Mouse (Mus musculus): Measurements from ENCODE around the gene Nrxn3. TPM values are rescaled to one million over a fixed set of nuclear protein-coding genes. Genes with fewer than 3 reads are reported as not detected.

The Nrxn3 gene
- polyA plus RNA-seq, 1 experiment from 2014 or later = 4.8 TPM

GRCm38 (mm10) chr12:89653211-89653610, 930.5 kb downstream of the Nrxn3 start:
- H3K9me3 ChIP-seq = no peaks in the 10 kb centered on the region

GRCm38 (mm10) chr12:89661219-89661618, 938.5 kb downstream of the Nrxn3 start:
- no peaks in the 10 kb centered on the region for H3K36me3 ChIP-seq
- H3K9me3 ChIP-seq = no peaks in the 10 kb centered on the region
- no peaks in the 10 kb centered on the region for H3K27me3 ChIP-seq (ENCODE audit: insufficient read depth, poor library complexity, severe bottlenecking)
- no peak overlapping the region for H3K27ac ChIP-seq
- WGBS = 85% methylated on average over 3 of the region's 3 CpGs
- H3K4me1 ChIP-seq = no peaks in the 10 kb centered on the region
- DNase-seq (ENCODE audit: low spot score) = no peak
- H3K4me3 ChIP-seq = no peak overlapping the region

More at GRCm38 (mm10) chr12:89653211-89653610, 930.5 kb downstream of the Nrxn3 start:
- no peak overlapping the region for H3K27ac ChIP-seq
- no peak overlapping the region for H3K4me3 ChIP-seq
- 81% methylated on average over 2 of the region's 2 CpGs for WGBS
- no peaks in the 10 kb centered on the region for H3K27me3 ChIP-seq (ENCODE audit: insufficient read depth, poor library complexity, severe bottlenecking)
- H3K4me1 ChIP-seq = no peaks in the 10 kb centered on the region
- no peak for DNase-seq (ENCODE audit: low spot score)
- no peaks in the 10 kb centered on the region for H3K36me3 ChIP-seq

GRCm38 (mm10) chr12:89668856-89669255, 946.2 kb downstream of the Nrxn3 start:
- WGBS = 75% methylated on average over 2 of the region's 2 CpGs
- DNase-seq (ENCODE audit: low spot score) = no peak

GRCm38 (mm10) chr12:89672819-89673218, 950.1 kb downstream of the Nrxn3 start:
- DNase-seq (ENCODE audit: low spot score) = no peak
- no peaks in the 10 kb centered on the region for H3K9me3 ChIP-seq
- no peak overlapping the region for H3K4me3 ChIP-seq
- no peaks in the 10 kb centered on the region for H3K4me1 ChIP-seq
- no peaks in the 10 kb centered on the region for H3K27me3 ChIP-seq (ENCODE audit: insufficient read depth, poor library complexity, severe bottlenecking)
- 63% methylated on average over 2 of the region's 2 CpGs for WGBS
- H3K36me3 ChIP-seq = no peaks in the 10 kb centered on the region
- H3K27ac ChIP-seq = no peak overlapping the region

More at GRCm38 (mm10) chr12:89668856-89669255, 946.2 kb downstream of the Nrxn3 start:
- H3K4me3 ChIP-seq = no peak overlapping the region
- H3K4me1 ChIP-seq = no peaks in the 10 kb centered on the region
- H3K36me3 ChIP-seq = no peaks in the 10 kb centered on the region
- H3K9me3 ChIP-seq = no peaks in the 10 kb centered on the region
- H3K27ac ChIP-seq = no peak overlapping the region
- H3K27me3 ChIP-seq (ENCODE audit: insufficient read depth, poor library complexity, severe bottlenecking) = no peaks in the 10 kb centered on the region

GRCm38 (mm10) chr12:89685633-89686032, 963.0 kb downstream of the Nrxn3 start:
- no peaks in the 10 kb centered on the region for H3K36me3 ChIP-seq
- no peaks in the 10 kb centered on the region for H3K4me1 ChIP-seq
- no peak for DNase-seq (ENCODE audit: low spot score)
- H3K4me3 ChIP-seq = no peak overlapping the region
- WGBS = 88% methylated on average over 2 of the region's 2 CpGs
- no peak overlapping the region for H3K27ac ChIP-seq
- no peaks in the 10 kb centered on the region for H3K9me3 ChIP-seq
- H3K27me3 ChIP-seq (ENCODE audit: insufficient read depth, poor library complexity, severe bottlenecking) = no peaks in the 10 kb centered on the region

- Histone ChIP-seq H3K4me1 (no peaks in the 10 kb centered on the region), H3K4me3 (no peak overlapping the region), H3K27ac (no peak overlapping the region), H3K36me3 (no peaks in the 10 kb centered on the region), H3K9me3 (no peaks in the 10 kb centered on the region), H3K27me3 (ENCODE audit: insufficient read depth, poor library complexity, severe bottlenecking) (no peaks in the 10 kb centered on the region)
- no peak for DNase-seq (ENCODE audit: low spot score)
- 86% methylated on average over 7 of the region's 7 CpGs for WGBS
Observed at GRCm38 (mm10) chr12:89689086-89689485, 966.4 kb downstream of the Nrxn3 start.

- Histone ChIP-seq H3K9me3 (no peaks in the 10 kb centered on the region), H3K36me3 (no peaks in the 10 kb centered on the region), H3K4me1 (no peaks in the 10 kb centered on the region), H3K27ac (no peak overlapping the region), H3K4me3 (no peak overlapping the region), H3K27me3 (ENCODE audit: insufficient read depth, poor library complexity, severe bottlenecking) (no peaks in the 10 kb centered on the region)
- 11% methylated on average over 4 of the region's 4 CpGs for WGBS
- DNase-seq (ENCODE audit: low spot score) = no peak
Observed at GRCm38 (mm10) chr12:89699469-89699868, 976.8 kb downstream of the Nrxn3 start.

GRCm38 (mm10) chr12:89700937-89701458, 978.3 kb downstream of the Nrxn3 start:
- Histone ChIP-seq H3K4me3 (no peak overlapping the region), H3K27me3 (ENCODE audit: insufficient read depth, poor library complexity, severe bottlenecking) (no peaks in the 10 kb centered on the region), H3K4me1 (no peaks in the 10 kb centered on the region), H3K36me3 (no peaks in the 10 kb centered on the region), H3K27ac (no peak overlapping the region), H3K9me3 (no peaks in the 10 kb centered on the region)
- WGBS = 45% methylated on average over 3 of the region's 3 CpGs
- no peak for DNase-seq (ENCODE audit: low spot score)

- H3K9me3 ChIP-seq = no peaks in the 10 kb centered on the region
- no peaks in the 10 kb centered on the region for H3K27me3 ChIP-seq (ENCODE audit: insufficient read depth, poor library complexity, severe bottlenecking)
- DNase-seq (ENCODE audit: low spot score) = no peak
- H3K27ac ChIP-seq = no peak overlapping the region
- no peaks in the 10 kb centered on the region for H3K36me3 ChIP-seq
- WGBS = 65% methylated on average over 1 of the region's 1 CpGs
- no peaks in the 10 kb centered on the region for H3K4me1 ChIP-seq
- H3K4me3 ChIP-seq = no peak overlapping the region
Observed at GRCm38 (mm10) chr12:89702931-89703330, 980.3 kb downstream of the Nrxn3 start.

GRCm38 (mm10) chr12:89707913-89708312, 985.2 kb downstream of the Nrxn3 start:
- Histone ChIP-seq H3K27ac (no peak overlapping the region), H3K36me3 (no peaks in the 10 kb centered on the region), H3K4me1 (no peaks in the 10 kb centered on the region), H3K9me3 (no peaks in the 10 kb centered on the region), H3K4me3 (no peak overlapping the region), H3K27me3 (ENCODE audit: insufficient read depth, poor library complexity, severe bottlenecking) (no peaks in the 10 kb centered on the region)
- WGBS = 65% methylated on average over 4 of the region's 4 CpGs
- no peak for DNase-seq (ENCODE audit: low spot score)

GRCm38 (mm10) chr12:89710459-89710858, 987.8 kb downstream of the Nrxn3 start:
- no peak for DNase-seq (ENCODE audit: low spot score)
- Histone ChIP-seq H3K9me3 (no peaks in the 10 kb centered on the region), H3K27ac (no peak overlapping the region), H3K4me3 (no peak overlapping the region), H3K4me1 (no peaks in the 10 kb centered on the region), H3K27me3 (ENCODE audit: insufficient read depth, poor library complexity, severe bottlenecking) (no peaks in the 10 kb centered on the region), H3K36me3 (no peaks in the 10 kb centered on the region)
- WGBS = 92% methylated on average over 5 of the region's 5 CpGs

GRCm38 (mm10) chr12:89711791-89712190, 989.1 kb downstream of the Nrxn3 start:
- no peak for DNase-seq (ENCODE audit: low spot score)
- Histone ChIP-seq H3K36me3 (no peaks in the 10 kb centered on the region), H3K27ac (no peak overlapping the region), H3K4me3 (no peak overlapping the region), H3K9me3 (no peaks in the 10 kb centered on the region), H3K27me3 (ENCODE audit: insufficient read depth, poor library complexity, severe bottlenecking) (no peaks in the 10 kb centered on the region), H3K4me1 (no peaks in the 10 kb centered on the region)
- 79% methylated on average over 1 of the region's 1 CpGs for WGBS

- Histone ChIP-seq H3K27ac (no peak overlapping the region), H3K36me3 (no peaks in the 10 kb centered on the region), H3K27me3 (ENCODE audit: insufficient read depth, poor library complexity, severe bottlenecking) (no peaks in the 10 kb centered on the region), H3K4me3 (no peak overlapping the region), H3K4me1 (no peaks in the 10 kb centered on the region; the same call in 1 of the 2 replicates), H3K9me3 (no peaks in the 10 kb centered on the region)
- WGBS = 37% methylated on average over 8 of the region's 8 CpGs
- no peak for DNase-seq (ENCODE audit: low spot score)
Observed at GRCm38 (mm10) chr12:89719194-89720080, 996.8 kb downstream of the Nrxn3 start.
